Mouse (Mus musculus) spleen, embryonic (tissue): ENCODE results near the gene Rapgef2.

Experiments
- CTCF ChIA-PET: fragments of 350-600 bp; sonication (Branson Sonifier 250); formaldehyde crosslinking; loops from one replicate; lab custom pipeline; 2022; lab: Charles Lee

Gene Rapgef2

GRCm38 (mm10) chr3:79286376-79287107 lies at the start of gene Rapgef2:
Rapgef2 (minus strand) TSS chr3:79286517.
- CTCF ChIA-PET, result interaction anchor here (0.6 to 1.0 kb wide), 4 partner anchors 9 to 156 kb away, joined by 3 read pairs; no protein-coding TSS in a partner anchor

GRCm38 (mm10) chr3:79333643-79334200 lies 47.4 kb upstream of the Rapgef2 start:
- CTCF ChIA-PET, result no interaction called here

GRCm38 (mm10) chr3:79333051-79333450 lies 46.7 kb upstream of the Rapgef2 start:
- CTCF ChIA-PET, result no interaction called here

GRCm38 (mm10) chr3:79329691-79330315 lies 43.5 kb upstream of the Rapgef2 start:
- CTCF ChIA-PET, result no interaction called here

GRCm38 (mm10) chr3:79324697-79325526 lies 38.6 kb upstream of the Rapgef2 start:
- CTCF ChIA-PET, result no interaction called here

- CTCF ChIA-PET, result interaction anchor here (0.6 kb wide), 1 partner anchor 391 kb away, joined by 3 read pairs; no protein-coding TSS in a partner anchor
These were observed 27.8 kb upstream of the Rapgef2 start for GRCm38 (mm10) chr3:79314006-79314698.

GRCm38 (mm10) chr3:79311895-79312294 lies 25.6 kb upstream of the Rapgef2 start:
- CTCF ChIA-PET, result no interaction called here

GRCm38 (mm10) chr3:79310184-79310583 lies 23.9 kb upstream of the Rapgef2 start:
- CTCF ChIA-PET, result no interaction called here

- CTCF ChIA-PET, result no interaction called here
These were observed 22.3 kb upstream of the Rapgef2 start for GRCm38 (mm10) chr3:79308605-79309004.

GRCm38 (mm10) chr3:79299401-79299800 lies 13.1 kb upstream of the Rapgef2 start:
- CTCF ChIA-PET, result no interaction called here

GRCm38 (mm10) chr3:79297281-79297680 lies 11.0 kb upstream of the Rapgef2 start:
- CTCF ChIA-PET, result no interaction called here

- CTCF ChIA-PET, result no interaction called here
These were observed 10.3 kb upstream of the Rapgef2 start for GRCm38 (mm10) chr3:79296586-79296985.

- CTCF ChIA-PET, result interaction anchor here (0.6 kb wide), 1 partner anchor 351 kb away, joined by 3 read pairs; no protein-coding TSS in a partner anchor
These were observed 9.7 kb upstream of the Rapgef2 start for GRCm38 (mm10) chr3:79296049-79296448.

GRCm38 (mm10) chr3:79294701-79295100 lies 8.4 kb upstream of the Rapgef2 start:
- CTCF ChIA-PET, result interaction anchor here (0.5 kb wide), 1 partner anchor 63 kb away, joined by 11 read pairs; no protein-coding TSS in a partner anchor

- CTCF ChIA-PET, result interaction anchor here (0.9 kb wide), 1 partner anchor 62 kb away, joined by 6 read pairs; no protein-coding TSS in a partner anchor
These were observed 6.7 kb upstream of the Rapgef2 start for GRCm38 (mm10) chr3:79293023-79293422.

GRCm38 (mm10) chr3:79289050-79289449 lies 2.7 kb upstream of the Rapgef2 start:
- CTCF ChIA-PET, result no interaction called here

GRCm38 (mm10) chr3:79287699-79288458 lies 1.6 kb upstream of the Rapgef2 start:
- CTCF ChIA-PET, result no interaction called here

- CTCF ChIA-PET, result interaction anchor here (0.7 to 1.0 kb wide), 2 partner anchors 9 to 42 kb away, joined by 3 read pairs; no protein-coding TSS in a partner anchor
These were observed 825 bp upstream of the Rapgef2 start for GRCm38 (mm10) chr3:79287108-79287576.

GRCm38 (mm10) chr3:79286031-79286375 lies 314 bp downstream of the Rapgef2 start:
- CTCF ChIA-PET, result interaction anchor here (0.6 kb wide), 2 partner anchors 83 to 156 kb away, joined by 3 read pairs; no protein-coding TSS in a partner anchor
